Mouse (Mus musculus) spleen, adult 12 weeks (tissue): ENCODE measurements around the gene Col1a1.

Source experiments
- DNase-seq: peaks from one replicate; pipeline ENCODE4 v3.0.0; 2022; ENCODE audit warnings: low spot score

Gene Col1a1

DNA sequence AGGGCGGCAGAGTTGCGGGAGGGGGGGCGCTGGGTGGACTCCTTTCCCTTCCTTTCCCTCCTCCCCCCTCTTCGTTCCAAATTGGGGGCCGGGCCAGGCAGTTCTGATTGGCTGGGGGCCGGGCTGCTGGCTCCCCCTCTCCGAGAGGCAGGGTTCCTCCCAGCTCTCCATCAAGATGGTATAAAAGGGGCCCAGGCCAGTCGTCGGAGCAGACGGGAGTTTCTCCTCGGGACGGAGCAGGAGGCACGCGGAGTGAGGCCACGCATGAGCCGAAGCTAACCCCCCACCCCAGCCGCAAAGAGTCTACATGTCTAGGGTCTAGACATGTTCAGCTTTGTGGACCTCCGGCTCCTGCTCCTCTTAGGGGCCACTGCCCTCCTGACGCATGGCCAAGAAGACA, at the start of gene Col1a1:
Col1a1 (plus strand) TSS at position 180 of the 400 bp plus-strand sequence.
- no peak for DNase-seq

DNA sequence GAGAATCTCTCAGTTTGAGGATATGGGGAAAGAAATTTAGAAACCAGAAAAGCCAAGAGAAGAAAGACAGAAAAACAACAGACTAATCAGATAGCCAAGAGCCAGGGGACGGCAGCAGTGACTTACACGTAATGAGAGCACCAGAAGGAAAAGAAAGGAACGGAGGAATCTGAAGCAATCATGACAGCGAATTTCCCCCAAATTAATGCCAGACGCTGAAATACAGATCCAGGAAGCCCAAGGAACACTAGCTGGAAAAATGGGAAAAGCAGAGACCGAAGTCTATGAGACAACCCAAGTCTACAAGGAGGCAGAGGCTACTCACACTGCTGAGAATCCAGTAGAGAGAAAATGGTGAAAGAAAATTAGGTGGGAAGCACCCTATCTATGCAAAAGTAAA, 44.9 kb upstream of the Col1a1 start:
- no peak for DNase-seq

DNA sequence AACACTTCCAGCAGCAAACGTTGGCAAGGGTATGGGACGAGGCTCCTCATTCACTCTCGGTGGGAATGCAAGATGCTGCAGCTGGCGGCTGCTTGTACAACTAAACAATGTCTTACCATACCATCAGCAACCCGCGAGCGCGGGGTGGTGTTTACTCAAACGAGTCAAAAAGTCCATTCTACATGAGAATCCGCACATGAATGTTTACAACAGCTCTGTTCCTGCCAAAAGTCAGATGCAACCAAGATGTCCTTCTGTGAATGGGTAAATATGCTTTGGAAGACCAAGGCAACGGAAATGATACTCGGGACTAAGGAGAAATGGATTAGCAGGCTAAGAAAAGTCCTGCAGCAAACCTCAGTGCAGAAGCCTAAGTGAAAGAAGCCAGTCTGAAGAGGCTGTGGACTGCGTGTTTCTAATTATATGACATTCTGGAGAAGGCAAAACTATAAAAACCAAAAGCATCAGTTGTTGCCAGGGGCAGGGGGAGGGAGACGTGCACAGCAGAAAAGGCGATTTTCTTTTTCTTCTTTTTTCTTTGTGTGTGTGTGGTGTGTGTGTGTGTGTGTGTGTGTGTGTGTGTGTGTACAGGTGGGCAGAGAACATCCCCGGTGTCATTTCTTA, 39.2 kb upstream of the Col1a1 start:
- no peak for DNase-seq

DNA sequence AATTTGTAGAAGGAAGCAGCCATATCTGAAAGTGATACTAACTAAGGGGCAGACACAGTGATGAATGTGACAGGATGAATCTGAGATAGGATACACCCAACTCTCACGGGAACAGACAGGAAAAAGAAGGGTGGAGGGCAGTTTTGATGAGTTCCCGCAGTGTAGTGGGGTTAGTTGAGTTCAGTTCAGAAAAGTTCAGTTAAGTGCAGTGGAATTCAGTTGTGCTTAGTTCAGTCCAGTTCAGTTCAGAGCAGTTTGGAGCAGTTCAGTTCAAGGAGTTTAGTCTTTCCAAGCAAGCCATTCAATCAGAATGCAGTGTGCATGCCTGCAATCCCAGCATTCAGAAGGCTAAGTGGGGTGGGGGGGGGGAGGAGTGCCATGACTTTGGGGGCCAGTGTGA, 34.8 kb upstream of the Col1a1 start:
- no peak for DNase-seq

DNA sequence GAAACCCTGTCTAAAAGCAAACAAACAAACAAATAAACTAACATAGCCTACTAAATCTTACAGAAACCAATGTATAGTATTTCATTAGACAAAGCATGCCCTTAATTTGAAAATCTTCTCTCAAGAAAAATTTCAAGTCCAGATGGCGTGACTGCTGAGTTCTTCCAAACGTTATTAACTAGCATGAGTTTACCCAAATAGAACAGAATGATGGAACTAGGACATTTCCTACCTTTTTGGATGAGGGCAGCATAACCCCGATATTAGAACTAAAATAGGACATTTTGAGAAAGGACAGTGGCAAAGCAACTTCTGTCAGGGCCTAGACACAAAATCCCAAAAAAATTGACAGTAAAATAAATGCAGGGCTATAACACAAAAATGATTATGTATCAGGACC, 31.7 kb upstream of the Col1a1 start:
- DNase-seq, result no peak

DNA sequence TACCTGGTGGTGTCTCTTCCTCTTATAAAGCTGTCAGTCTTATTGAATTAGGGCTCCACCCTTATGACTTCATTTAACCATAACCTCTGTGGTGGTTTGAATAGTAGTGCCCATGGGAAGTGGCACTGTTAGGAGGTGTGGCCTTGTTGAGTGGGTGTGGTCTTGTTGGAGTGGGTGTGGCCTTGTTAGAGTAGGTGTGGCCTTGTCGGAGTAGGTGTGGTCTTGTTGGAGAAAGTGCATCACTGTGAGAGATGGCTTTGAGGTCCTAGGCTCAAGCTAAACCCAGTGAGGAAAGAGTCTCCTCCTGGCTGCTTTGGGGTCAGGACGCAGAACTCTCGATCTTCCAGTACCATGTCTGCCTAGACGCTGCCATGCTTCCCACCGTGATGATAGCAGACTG, 25.1 kb upstream of the Col1a1 start:
- no peak for DNase-seq

DNA sequence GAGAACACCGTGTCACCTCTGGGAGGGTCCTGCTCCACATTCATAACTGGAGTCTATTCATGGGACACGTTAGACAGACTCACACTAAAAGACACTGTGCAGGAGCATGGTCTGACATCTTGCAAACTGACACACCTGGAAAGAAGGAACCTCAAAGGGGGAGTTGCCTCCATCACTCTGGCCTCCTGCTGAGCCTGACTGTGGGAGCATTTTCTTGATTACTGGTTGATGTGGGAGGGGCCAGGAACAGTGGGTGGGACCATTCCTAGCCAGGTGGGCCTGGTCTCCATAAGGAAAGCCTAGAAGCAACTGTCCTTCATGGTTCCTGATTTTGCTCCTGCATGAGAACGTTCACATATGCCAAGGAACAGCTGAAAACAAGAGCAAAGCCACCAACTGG, 23.5 kb upstream of the Col1a1 start:
- DNase-seq, result no peak

DNA sequence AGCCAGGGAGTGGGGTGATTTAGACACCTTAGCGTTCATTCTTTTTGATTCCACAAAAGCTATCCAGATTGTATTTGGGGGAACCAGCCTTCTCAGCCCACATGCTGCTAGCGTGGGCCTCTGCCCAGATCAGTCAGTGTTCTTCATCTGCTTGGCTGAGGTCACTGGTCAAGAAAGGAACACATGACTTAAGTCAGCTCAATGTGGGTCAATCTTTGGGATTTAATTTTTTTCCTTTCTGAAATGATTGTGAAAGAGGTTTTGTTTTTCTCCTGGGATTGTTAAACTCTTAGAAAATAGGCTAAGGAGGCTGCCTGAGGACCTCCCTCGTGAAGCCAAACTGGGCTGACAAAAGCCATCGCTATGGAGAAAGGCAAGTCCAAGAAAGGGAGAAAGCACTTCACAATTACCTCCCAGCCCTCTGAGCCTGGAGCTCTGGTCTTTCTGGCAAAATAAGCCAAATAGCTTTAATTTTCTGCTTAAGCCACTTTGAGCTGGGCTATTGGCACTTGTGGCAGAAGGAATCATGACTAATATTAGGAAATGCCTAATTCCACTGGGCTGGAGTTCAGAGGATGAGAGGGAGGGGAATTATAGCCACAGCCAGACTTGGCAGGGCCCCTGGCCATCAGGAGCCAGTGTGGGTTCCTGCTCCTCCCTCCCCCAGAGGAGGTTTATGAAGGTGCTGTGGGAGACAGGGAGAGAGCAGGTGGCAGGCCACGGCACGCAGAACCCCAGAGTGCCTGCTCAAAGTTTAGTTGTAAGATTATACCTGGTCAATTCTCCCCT, 22.5 kb upstream of the Col1a1 start:
- DNase-seq, result no peak

DNA sequence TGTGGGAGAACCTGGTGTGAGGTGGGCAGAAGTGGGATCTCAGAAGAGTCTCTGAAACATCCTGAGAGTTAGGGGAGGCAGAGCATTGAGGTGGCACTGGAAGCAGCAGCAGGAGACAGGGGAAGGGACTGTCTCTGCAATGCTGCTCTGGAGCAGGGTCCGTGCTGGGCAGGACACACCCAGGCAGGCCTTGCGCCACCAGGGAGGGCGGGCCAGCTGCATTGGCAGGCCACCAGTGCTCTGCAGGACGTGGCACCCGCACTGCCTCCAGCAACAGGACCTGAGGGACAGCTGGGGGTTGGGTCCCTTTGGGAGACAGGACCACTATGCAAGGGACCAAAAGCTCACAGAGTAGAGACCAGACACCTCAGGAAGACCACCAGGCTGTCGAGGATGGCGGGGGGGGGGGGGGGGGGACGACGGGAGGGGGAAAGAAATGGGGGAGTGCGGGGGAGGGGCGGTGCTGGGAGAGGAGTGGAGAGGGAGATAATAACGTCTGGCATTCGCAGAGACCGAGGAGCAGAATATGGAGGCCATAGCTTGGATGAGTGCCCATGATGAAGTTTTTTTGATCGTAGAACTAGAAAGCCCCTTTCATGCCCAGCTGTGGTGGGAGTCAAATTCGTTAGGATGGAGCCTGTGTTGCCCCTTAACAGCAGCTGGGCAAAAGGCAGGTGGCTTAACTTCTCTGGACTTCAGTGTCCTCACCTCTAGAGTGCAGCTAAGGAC, 20.2 kb upstream of the Col1a1 start:
- DNase-seq, result no peak

DNA sequence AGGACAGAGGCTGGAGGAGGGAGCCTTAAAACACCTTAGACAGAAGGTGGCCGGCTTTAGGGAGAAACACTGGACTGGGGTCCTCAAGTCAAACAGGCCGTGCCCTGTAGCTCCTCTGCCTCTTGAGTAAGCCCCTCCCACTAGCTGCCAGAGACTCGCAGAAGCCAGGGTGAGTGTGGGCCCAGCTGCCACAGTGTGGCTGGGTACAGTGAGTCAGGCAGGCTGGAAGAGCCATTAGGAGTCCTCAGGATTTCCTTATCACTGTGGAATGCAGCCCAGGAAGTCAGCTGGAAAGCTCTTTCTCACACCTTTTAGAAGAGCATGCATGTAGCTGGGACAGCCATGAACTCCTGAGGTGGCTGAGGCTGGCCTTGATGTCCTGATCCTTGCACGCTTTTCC, 19.5 kb upstream of the Col1a1 start:
- DNase-seq, result no peak

DNA sequence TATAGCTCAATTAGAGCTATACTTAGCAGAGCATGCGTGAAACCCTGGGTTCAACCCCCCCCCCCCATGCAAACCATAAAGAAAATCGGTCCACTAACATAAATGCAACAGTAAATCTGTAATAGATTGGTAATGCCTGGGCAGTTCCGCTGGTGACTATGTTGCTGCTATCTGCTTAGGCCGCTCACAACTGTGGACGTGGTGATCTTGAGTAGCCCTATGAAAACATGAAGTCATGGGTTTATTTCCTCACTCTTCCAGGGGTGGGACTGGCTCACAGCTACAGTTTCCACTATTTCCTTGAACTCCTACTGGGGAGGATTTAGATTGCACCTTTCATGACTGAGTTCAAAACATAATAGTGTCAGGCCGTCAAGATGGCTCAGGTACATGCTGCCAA, 18.3 kb upstream of the Col1a1 start:
- no peak for DNase-seq

DNA sequence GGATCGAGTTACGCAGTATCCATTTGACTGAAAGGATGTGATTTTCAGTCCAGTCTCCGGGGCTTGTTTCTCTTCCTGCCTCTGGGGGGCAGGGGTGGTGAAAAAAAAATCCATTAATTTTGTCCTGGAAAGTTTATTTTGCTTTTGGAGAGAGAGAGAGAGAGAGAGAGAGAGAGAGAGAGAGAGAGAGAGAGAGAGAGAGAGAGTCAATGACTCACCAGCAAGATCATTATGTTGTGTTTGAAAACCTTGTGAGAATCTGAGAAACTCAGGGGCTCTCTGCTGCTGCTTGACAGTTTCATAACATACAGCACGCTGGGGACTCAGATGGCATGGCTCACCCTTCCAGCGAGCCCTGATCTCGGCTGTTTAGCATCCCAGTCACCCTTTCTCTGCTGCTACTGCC, 15.0 kb upstream of the Col1a1 start:
- DNase-seq, result no peak

DNA sequence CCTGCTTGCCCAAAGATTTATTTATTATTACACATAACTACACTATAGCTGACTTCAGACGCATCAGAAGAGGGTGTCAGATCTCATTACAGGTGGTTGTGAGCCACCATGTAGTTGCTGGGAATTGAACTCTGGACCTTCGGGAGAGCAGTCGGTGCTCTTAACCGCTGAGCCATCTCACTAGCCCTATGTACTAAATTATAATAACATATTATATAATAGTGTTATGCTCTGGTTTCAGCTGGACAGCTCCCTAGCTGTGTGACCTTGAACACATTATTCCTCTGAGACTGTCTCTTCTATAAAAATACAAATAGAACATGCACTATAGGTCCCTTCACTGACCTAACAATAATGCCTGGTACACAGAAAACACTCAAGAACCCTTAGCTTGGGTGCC, 11.0 kb upstream of the Col1a1 start:
- DNase-seq, result no peak

DNA sequence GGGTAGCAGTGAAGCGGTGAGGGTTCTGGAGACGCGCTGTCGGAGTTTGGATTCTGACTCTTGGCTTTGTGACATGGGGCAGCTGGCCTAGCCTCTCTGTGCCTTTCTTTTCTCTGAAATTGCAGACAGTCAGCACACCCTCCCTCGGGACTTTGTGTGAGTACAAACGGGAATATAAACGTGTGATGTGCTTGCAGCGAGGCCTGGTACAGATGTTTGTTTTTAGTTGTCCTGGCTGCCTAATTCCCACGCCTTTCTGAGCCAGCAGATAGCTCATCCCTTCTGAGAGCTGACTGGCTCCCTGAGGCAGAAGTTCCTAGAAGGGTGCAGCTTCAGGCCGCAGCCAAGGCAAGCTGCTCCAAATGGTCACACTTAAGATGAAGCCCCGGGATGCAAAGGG, 9.6 kb upstream of the Col1a1 start:
- no peak for DNase-seq

DNA sequence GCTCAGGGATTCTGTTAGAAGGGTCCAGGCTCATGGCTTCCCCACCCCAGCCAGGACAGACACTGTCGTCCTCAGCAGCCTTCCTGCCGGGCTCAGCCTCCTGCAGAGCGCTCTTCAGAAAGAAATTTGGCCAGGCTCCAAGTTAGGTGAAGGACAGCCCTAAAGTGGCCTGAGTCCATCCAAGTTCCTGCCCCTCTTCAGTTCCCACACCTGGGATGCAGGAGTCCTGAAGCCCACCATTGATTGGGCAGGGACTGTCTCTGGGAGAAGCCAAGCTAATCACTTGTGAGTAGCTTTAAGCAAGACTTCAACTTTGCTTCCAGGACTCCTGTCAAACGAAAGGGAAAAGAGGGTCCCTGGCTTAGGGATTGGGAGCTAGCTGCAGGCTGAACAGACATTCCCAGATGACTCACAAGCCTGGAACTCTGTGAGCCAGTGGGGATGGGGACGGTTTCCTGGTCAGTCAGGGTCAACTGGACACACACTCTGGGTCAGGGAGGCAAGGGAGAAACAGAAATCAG, 8.2 kb upstream of the Col1a1 start:
- no peak for DNase-seq

DNA sequence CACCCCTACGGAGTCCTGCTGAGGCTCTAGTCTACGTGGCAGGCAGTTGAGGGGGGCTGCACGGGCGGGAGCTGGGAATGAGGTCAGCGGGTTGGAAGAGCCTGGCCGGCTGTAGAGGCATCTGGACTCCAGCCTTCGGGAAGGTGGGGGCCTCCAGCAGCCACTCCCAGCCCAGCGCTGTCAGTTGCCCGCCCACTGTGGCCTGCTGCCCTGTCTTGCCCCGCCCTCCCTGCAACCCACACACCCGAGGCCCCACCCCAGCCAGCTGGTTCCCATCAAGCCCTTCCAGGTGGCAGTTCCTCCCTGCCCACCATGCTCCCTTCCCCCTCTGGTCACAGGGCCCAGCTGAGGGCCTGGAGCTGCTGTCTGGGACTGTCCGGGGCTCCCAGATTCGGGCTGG, 7.2 kb upstream of the Col1a1 start:
- DNase-seq, result no peak

DNA sequence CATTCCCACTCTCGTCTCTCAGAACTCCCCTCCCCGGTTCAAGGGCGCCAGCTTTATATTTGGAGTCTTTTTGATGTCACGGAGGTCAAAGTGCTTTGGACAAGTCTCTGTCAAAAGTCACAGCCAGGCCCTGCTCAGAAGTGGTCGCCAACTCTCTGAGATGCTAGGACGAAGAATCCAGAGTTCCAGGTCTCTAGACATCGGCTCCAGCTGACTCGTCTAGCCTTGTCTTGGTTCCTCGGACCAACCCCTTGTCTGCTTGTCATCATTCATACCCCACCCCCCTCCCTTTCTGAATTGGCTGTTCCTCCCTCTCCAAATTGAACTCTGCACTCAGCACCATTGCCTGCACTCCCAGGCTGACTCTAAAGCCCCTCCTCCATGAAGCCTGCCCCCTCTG, 6.4 kb upstream of the Col1a1 start:
- no peak for DNase-seq

DNA sequence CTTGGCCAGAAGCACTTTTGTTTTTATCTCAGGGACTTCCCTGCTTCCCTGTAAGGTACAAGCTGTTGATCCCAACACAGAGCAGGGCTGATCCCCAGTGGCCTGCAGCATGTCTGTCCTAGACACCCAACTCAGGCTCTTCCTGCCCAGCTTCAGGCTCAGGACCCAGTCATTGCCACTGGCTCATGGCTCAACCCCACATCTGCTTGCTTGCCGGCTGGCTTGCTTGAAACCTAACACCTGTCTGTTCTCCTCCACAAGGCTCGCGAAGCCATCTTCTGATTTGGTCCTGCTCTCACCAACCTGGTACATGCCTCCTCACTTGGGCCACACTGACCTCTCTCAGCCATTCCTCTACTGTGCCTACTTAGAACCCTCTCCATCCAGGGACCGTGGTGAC, 5.9 kb upstream of the Col1a1 start:
- DNase-seq, result no peak

DNA sequence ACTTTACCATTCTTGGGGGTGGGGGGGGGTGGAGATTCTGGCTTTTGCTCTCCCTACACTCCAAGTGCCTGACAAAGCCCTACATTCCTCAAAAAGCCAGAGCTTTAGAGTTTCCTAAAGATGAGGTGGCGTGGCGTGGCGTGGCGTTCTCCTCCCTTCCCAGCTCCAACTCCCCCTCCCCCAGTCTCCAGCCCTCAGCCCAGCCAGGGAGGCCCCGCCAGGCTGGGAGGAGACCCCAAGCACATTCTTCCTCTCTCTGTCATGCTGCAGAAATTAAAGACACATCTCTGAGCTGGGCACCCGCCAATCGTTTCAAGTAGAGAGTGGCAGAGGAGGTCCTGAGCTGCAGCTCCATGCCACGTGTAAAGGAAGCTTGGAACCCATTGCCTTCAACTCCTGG, 2.4 kb upstream of the Col1a1 start:
- no peak for DNase-seq

DNA sequence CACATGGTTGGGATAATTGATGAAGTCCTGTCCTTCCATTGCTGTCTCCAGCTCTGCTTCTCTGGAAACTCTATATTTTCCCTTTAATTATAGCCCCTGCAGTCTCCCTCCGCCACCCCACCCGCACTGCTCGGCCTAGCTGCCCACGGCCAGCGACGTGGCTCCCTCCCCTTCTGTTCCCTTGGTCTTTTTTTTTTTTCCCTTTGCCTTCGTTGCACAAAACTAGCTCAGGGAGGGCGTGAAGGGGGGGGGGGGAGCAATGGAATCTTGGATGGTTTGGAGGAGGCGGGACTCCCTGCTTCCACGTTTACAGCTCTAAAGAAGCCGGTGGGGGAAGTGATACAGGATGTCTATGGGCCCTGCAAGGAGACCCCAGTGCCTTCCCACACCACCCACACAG, 1.5 kb upstream of the Col1a1 start:
- no peak for DNase-seq

DNA sequence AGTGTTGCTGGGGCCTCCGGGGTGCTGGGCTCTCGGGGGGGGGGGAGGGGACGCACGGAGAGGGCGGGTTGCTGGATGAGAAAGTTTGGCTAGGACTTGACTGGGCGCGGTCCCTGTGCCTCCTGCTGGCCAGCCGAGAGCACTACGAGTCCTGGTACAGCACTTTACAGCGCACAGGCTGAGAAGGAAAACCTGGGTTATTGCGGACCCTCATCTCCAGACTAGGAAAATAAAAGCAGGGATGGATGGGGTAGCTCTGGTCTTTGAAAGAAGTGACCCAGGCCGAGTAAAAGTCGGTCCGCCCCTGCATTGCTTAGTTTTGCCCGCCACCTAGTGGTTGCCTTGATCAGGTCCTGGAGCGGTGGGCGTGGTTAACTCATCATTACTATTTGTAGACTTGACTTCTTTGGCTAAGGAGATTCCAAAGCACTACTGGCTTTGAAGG, 849 bp downstream of the Col1a1 start:
- peak; percentile 72 for DNase-seq

DNA sequence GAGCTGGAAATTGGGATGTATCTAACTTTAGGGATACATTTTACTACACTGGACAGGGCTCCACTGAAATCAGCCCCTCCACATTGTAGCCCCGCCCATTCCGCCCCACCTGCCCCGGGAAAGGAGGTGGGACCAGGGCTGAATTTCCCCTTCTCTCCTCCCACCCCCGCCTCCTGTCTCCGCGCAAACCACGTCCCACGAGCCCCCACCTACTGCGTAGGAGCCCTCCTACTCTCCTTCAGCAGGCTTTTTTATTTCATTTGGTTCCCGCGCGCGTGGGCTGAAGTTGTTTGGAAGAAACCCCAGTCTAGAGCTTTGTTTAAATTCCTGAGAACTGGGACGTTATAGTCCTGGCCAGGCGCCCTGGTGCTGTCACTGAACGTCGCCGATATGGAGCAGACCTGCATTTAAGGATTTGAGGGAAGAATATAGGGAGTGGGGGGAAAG, 1.3 kb downstream of the Col1a1 start:
- no peak for DNase-seq

DNA sequence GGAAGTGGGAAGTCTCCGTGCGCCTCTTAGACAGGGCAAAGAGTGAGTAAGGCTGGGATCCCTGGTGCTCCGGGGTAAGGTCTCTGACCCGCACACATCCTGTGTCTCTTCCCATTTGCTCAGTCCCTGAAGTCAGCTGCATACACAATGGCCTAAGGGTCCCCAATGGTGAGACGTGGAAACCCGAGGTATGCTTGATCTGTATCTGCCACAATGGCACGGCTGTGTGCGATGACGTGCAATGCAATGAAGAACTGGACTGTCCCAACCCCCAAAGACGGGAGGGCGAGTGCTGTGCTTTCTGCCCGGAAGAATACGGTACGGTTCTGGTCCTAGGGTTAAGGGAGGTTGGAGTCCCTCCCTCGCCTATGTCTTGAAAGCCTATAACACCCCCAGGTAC, 1.8 kb downstream of the Col1a1 start:
- no peak for DNase-seq
